Mouse (Mus musculus): Measurements from ENCODE around the gene Mmp15. TPM values are rescaled to one million over a fixed set of nuclear protein-coding genes. Genes with fewer than 3 reads are reported as not detected.
A peak's percentile ranks its signal among the peaks of the same experiment; 100 is the strongest.

Gene Mmp15
- polyA plus RNA-seq, 1 experiment: 5.6 TPM

GRCm38 (mm10) chr8:95341721-95342120, 10.3 kb upstream of the Mmp15 start:
- Histone ChIP-seq H3K27me3 (replicated peaks; ENCODE audit: control insufficient read depth, insufficient read depth, low read length) (no peaks in the 10 kb centered on the region), H3K27ac (ENCODE audit: insufficient read depth, low read depth, low read length) (no peak overlapping the region), H3K36me3 (ENCODE audit: control insufficient read depth, insufficient read depth, low read length) (no peaks in the 10 kb centered on the region; the same call in 1 of the 2 replicates), H3K4me1 (ENCODE audit: control insufficient read depth, insufficient read depth, low read length) (no peaks in the 10 kb centered on the region), H3K4me3 (ENCODE audit: insufficient read depth, low read depth, low read length) (no peak overlapping the region)
- WGBS: 62% methylated on average over 5 of the region's 5 CpGs
- peak; percentile 41 for DNase-seq
- no peak for TF ChIP-seq POLR2A (IDR thresholded peaks at IDR 0.05; ENCODE audit: low read depth, low read length)
- TF ChIP-seq CTCF (conservative IDR thresholded peaks at IDR 0.05; ENCODE audit: insufficient read depth, insufficient read length, low read depth, low read length): no peak

GRCm38 (mm10) chr8:95344668-95345067, 7.4 kb upstream of the Mmp15 start:
- H3K27me3 ChIP-seq (replicated peaks; ENCODE audit: control insufficient read depth, insufficient read depth, low read length): no peaks in the 10 kb centered on the region
- TF ChIP-seq CTCF (conservative IDR thresholded peaks at IDR 0.05; ENCODE audit: insufficient read depth, insufficient read length, low read depth, low read length) (no peak), POLR2A (IDR thresholded peaks at IDR 0.05; ENCODE audit: low read depth, low read length) (no peak)
- no peak overlapping the region for H3K27ac ChIP-seq (ENCODE audit: insufficient read depth, low read depth, low read length)
- no peaks in the 10 kb centered on the region for H3K4me1 ChIP-seq (ENCODE audit: control insufficient read depth, insufficient read depth, low read length)
- DNase-seq: no peak
- 87% methylated on average over 6 of the region's 6 CpGs for WGBS
- H3K36me3 ChIP-seq (ENCODE audit: control insufficient read depth, insufficient read depth, low read length): no peaks in the 10 kb centered on the region; the same call in 1 of the 2 replicates
- H3K4me3 ChIP-seq (ENCODE audit: insufficient read depth, low read depth, low read length): no peak overlapping the region

- Histone ChIP-seq H3K27me3 (replicated peaks; ENCODE audit: control insufficient read depth, insufficient read depth, low read length) (no peaks in the 10 kb centered on the region), H3K27ac (ENCODE audit: insufficient read depth, low read depth, low read length) (no peak overlapping the region), H3K4me1 (ENCODE audit: control insufficient read depth, insufficient read depth, low read length) (peaks cover 2% of the 10 kb centered on the region; the same call in 1 of the 2 replicates), H3K36me3 (ENCODE audit: control insufficient read depth, insufficient read depth, low read length) (no peaks in the 10 kb centered on the region; the same call in 1 of the 2 replicates), H3K4me3 (ENCODE audit: insufficient read depth, low read depth, low read length) (no peak overlapping the region)
- 30% methylated on average over 8 of the region's 8 CpGs for WGBS
- TF ChIP-seq CTCF (conservative IDR thresholded peaks at IDR 0.05; ENCODE audit: insufficient read depth, insufficient read length, low read depth, low read length) (peak; percentile 63), POLR2A (IDR thresholded peaks at IDR 0.05; ENCODE audit: low read depth, low read length) (no peak)
- DNase-seq: peak; percentile 69
These were observed 5.2 kb upstream of the Mmp15 start for GRCm38 (mm10) chr8:95346643-95347545.

- no peaks in the 10 kb centered on the region; the same call in 1 of the 2 replicates for H3K36me3 ChIP-seq (ENCODE audit: control insufficient read depth, insufficient read depth, low read length)
- no peaks in the 10 kb centered on the region for H3K27me3 ChIP-seq (replicated peaks; ENCODE audit: control insufficient read depth, insufficient read depth, low read length)
- H3K4me3 ChIP-seq (ENCODE audit: insufficient read depth, low read depth, low read length): no peak overlapping the region
- no peak overlapping the region for H3K27ac ChIP-seq (ENCODE audit: insufficient read depth, low read depth, low read length)
- TF ChIP-seq CTCF (conservative IDR thresholded peaks at IDR 0.05; ENCODE audit: insufficient read depth, insufficient read length, low read depth, low read length): no peak
- no peak for TF ChIP-seq POLR2A (IDR thresholded peaks at IDR 0.05; ENCODE audit: low read depth, low read length)
- WGBS: 87% methylated on average over 2 of the region's 2 CpGs
- DNase-seq: no peak
- peaks cover 3% of the 10 kb centered on the region; the same call in 1 of the 2 replicates for H3K4me1 ChIP-seq (ENCODE audit: control insufficient read depth, insufficient read depth, low read length)
These were observed 3.7 kb upstream of the Mmp15 start for GRCm38 (mm10) chr8:95348356-95348755.

GRCm38 (mm10) chr8:95348811-95349630, 3.0 kb upstream of the Mmp15 start:
- DNase-seq: peak; percentile 82
- H3K4me1 ChIP-seq (ENCODE audit: control insufficient read depth, insufficient read depth, low read length): peaks cover 3% of the 10 kb centered on the region; the same call in 1 of the 2 replicates
- no peaks in the 10 kb centered on the region; the same call in 1 of the 2 replicates for H3K36me3 ChIP-seq (ENCODE audit: control insufficient read depth, insufficient read depth, low read length)
- H3K4me3 ChIP-seq (ENCODE audit: insufficient read depth, low read depth, low read length): no peak overlapping the region
- TF ChIP-seq CTCF (conservative IDR thresholded peaks at IDR 0.05; ENCODE audit: insufficient read depth, insufficient read length, low read depth, low read length) (no peak), POLR2A (IDR thresholded peaks at IDR 0.05; ENCODE audit: low read depth, low read length) (no peak)
- 30% methylated on average over 19 of the region's 19 CpGs for WGBS
- H3K27me3 ChIP-seq (replicated peaks; ENCODE audit: control insufficient read depth, insufficient read depth, low read length): no peaks in the 10 kb centered on the region
- H3K27ac ChIP-seq (ENCODE audit: insufficient read depth, low read depth, low read length): no peak overlapping the region

GRCm38 (mm10) chr8:95351461-95351860, 607 bp upstream of the Mmp15 start:
- TF ChIP-seq POLR2A (IDR thresholded peaks at IDR 0.05; ENCODE audit: low read depth, low read length): no peak
- TF ChIP-seq CTCF (conservative IDR thresholded peaks at IDR 0.05; ENCODE audit: insufficient read depth, insufficient read length, low read depth, low read length): peak; percentile 28; the same call in 1 of the 2 replicates
- no peaks in the 10 kb centered on the region for H3K27me3 ChIP-seq (replicated peaks; ENCODE audit: control insufficient read depth, insufficient read depth, low read length)
- no peak overlapping the region for H3K4me3 ChIP-seq (ENCODE audit: insufficient read depth, low read depth, low read length)
- peaks cover 3% of the 10 kb centered on the region; the same call in 1 of the 2 replicates for H3K4me1 ChIP-seq (ENCODE audit: control insufficient read depth, insufficient read depth, low read length)
- H3K36me3 ChIP-seq (ENCODE audit: control insufficient read depth, insufficient read depth, low read length): no peaks in the 10 kb centered on the region
- WGBS: 5% methylated on average over 15 of the region's 15 CpGs
- no peak overlapping the region for H3K27ac ChIP-seq (ENCODE audit: insufficient read depth, low read depth, low read length)
- DNase-seq: no peak

All from kidney, adult 2 months (tissue).